Comparison of ENCODE assay signal across 11 mouse cellular contexts in the genomic region with DNA sequence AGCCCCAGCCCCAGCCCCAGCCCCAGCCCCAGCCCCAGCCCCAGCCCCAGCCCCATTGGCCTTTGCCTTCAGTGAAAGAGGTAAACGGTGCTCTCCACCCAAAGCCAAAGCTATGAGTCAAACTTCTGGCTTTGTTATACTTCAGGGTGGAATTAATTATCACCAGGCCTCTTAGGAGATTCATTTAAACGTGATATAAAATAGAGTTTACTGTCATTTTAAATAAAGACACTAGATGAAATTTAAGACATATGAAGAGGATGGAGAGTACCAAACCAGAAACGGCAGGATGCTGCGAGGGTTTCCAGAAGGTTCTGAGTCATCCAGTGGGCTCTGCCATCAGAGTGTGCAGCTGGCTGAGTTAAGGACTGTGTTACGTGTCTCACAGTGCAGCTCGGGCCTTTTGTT.
A peak's percentile ranks its signal among the peaks of the same experiment; 100 is the strongest.
DNase-seq lines count a peak whose midpoint lies in the region; ATAC-seq and TF ChIP-seq lines count a peak whose summit lies in the region.
"Had no signal": no experiment of that assay in that cellular context is flagged by ENCODE, and none has a peak within 500 bp of the region (broad histone marks: within the 10 kb centered on the region; RNA-seq: fewer than 3 reads in every experiment).

No protein-coding gene starts in this region.

- no peak overlapping the region for H3K27ac ChIP-seq in heart, adult 2 months
- no peak overlapping the region for H3K27ac ChIP-seq in lung, postnatal 0 days (ENCODE audit: low read length)
- H3K27ac ChIP-seq in limb, embryonic 15.5 days: peak overlapping the region; percentile 83

- WGBS in heart, adult 2 months: 26% methylated on average over 6 of the region's 6 CpGs
- 16% methylated on average over 6 of the region's 6 CpGs for WGBS in lung, postnatal 0 days
- WGBS in lung, adult 2 months: 23% methylated on average over 6 of the region's 6 CpGs
- whole genome bisulfite sequencing in limb, embryonic 15.5 days: 11% methylated on average over 6 of the region's 6 CpGs

- peaks cover 2% of the 10 kb centered on the region; the same call in 1 of the 2 replicates for H3K36me3 ChIP-seq in heart, adult 2 months (ENCODE audit: control insufficient read depth, insufficient read depth, low read length)
- H3K36me3 ChIP-seq in lung, postnatal 0 days (ENCODE audit: insufficient read depth, low read length): no peaks in the 10 kb centered on the region
- H3K36me3 ChIP-seq in limb, embryonic 15.5 days: no peaks in the 10 kb centered on the region

- H3K4me2 ChIP-seq in lung, postnatal 0 days (replicated peaks; ENCODE audit: low read depth, low read length): no peak overlapping the region
- H3K4me2 ChIP-seq in limb, embryonic 15.5 days: no peak overlapping the region

- peak; percentile 15 for DNase-seq in heart, postnatal 4 days
- no peak for DNase-seq in heart, adult 2 months
- DNase-seq in lung, postnatal 0 days (ENCODE audit: low spot score): peak; percentile 48
- no peak for DNase-seq in lung, adult 2 months
- DNase-seq in embryo, embryonic 11 days: peak; percentile 39
- DNase-seq: cerebellum, adult 18-20 months; lung, postnatal 10 days had no signal

- TF ChIP-seq EP300 in heart, adult 2 months (IDR thresholded peaks at IDR 0.05; ENCODE audit: insufficient read depth, low read depth, low read length): no peak
- no peak for TF ChIP-seq EP300 in lung, postnatal 0 days (IDR thresholded peaks at IDR 0.05)

- TF ChIP-seq CTCF in heart, adult 2 months (IDR thresholded peaks at IDR 0.05): no peak
- no peak for TF ChIP-seq CTCF in lung, postnatal 0 days (IDR thresholded peaks at IDR 0.05)
- TF ChIP-seq CTCF in lung, adult 2 months (IDR thresholded peaks at IDR 0.05; ENCODE audit: insufficient read depth, low read length): no peak

- H3K27me3 ChIP-seq in heart, adult 2 months (ENCODE audit: control insufficient read depth, insufficient read depth, low read length): no peaks in the 10 kb centered on the region
- no peaks in the 10 kb centered on the region for H3K27me3 ChIP-seq in lung, postnatal 0 days (replicated peaks; ENCODE audit: insufficient read depth, low read length)
- H3K27me3 ChIP-seq in limb, embryonic 15.5 days: no peaks in the 10 kb centered on the region

- H3K4me3 ChIP-seq in heart, adult 2 months: no peak overlapping the region
- no peak overlapping the region for H3K4me3 ChIP-seq in lung, postnatal 0 days (ENCODE audit: low read depth, low read length)
- H3K4me3 ChIP-seq in lung, adult 2 months (replicated peaks; ENCODE audit: extremely low read depth, low read depth, low read length): no peak overlapping the region
- no peak overlapping the region for H3K4me3 ChIP-seq in limb, embryonic 15.5 days

- intact Hi-C loops in heart, adult 2 months (cut with DNase I): no loop called here

- H3K9ac ChIP-seq in heart, adult 2 months (ENCODE audit: low read depth, low read length): no peak overlapping the region
- H3K9ac ChIP-seq in lung, postnatal 0 days (replicated peaks; ENCODE audit: low read depth): no peak overlapping the region
- no peak overlapping the region for H3K9ac ChIP-seq in limb, embryonic 15.5 days

- H3K4me1 ChIP-seq in heart, adult 2 months (ENCODE audit: control insufficient read depth, insufficient read depth, low read length): no peaks in the 10 kb centered on the region
- H3K4me1 ChIP-seq in lung, postnatal 0 days (ENCODE audit: insufficient read depth, low read depth, low read length): peaks cover 11% of the 10 kb centered on the region; the same call in 1 of the 2 replicates
- peaks cover 4% of the 10 kb centered on the region for H3K4me1 ChIP-seq in lung, adult 2 months (ENCODE audit: control insufficient read depth, insufficient read depth, low read length)
- peaks cover 31% of the 10 kb centered on the region for H3K4me1 ChIP-seq in limb, embryonic 15.5 days

- TF ChIP-seq POLR2A in heart, adult 2 months (IDR thresholded peaks at IDR 0.05; ENCODE audit: insufficient read depth, low read depth, low read length): no peak
- TF ChIP-seq POLR2A in lung, adult 2 months (IDR thresholded peaks at IDR 0.05; ENCODE audit: borderline replicate concordance, extremely low read depth, low read depth, low read length): no peak

- no peaks in the 10 kb centered on the region for H3K9me3 ChIP-seq in lung, postnatal 0 days (ENCODE audit: low read length)
- H3K9me3 ChIP-seq in limb, embryonic 15.5 days: no peaks in the 10 kb centered on the region

- no peak for ATAC-seq in lung, postnatal 0 days
- peak; percentile 76 for ATAC-seq in limb, embryonic 15.5 days (ENCODE audit: insufficient number of reproducible peaks, low FRiP score, low TSS enrichment, low read depth)
- no peak for ATAC-seq in erythroblast, adult 5-6 weeks (replicated peaks; ENCODE audit: low FRiP score, poor library complexity, severe bottlenecking)
- no peak for ATAC-seq in granulocyte monocyte progenitor cell, adult 5-6 weeks (replicated peaks; ENCODE audit: poor library complexity, severe bottlenecking)
- ATAC-seq: forebrain, embryonic 16.5 days had no signal

- no peaks in the 10 kb centered on the region for H3K79me2 ChIP-seq in heart, adult 2 months (replicated peaks; ENCODE audit: control insufficient read depth, insufficient read depth, low read length)

Comparison
In these comparisons a context has a peak if more than half of its experiments do, and no peak if none do; other contexts are left out.
1. DNase-seq: peak in heart, postnatal 4 days (single experiment), lung, postnatal 0 days (single experiment) and embryo, embryonic 11 days (single experiment); none in heart, adult 2 months (0 of 2) and lung, adult 2 months (single experiment).